Mouse (Mus musculus) liver, adult 2 months (tissue): ENCODE data around the gene Chrm3.

Source experiments
- CTCF ChIP-seq: fragments of 200-500 bp; IDR thresholded peaks from 2 replicates; pipeline ENCODE4 v1.5.1; 2011; ENCODE audit warnings: low read depth, low read length, control low read depth
- POLR2A ChIP-seq: fragments of 200-500 bp; IDR thresholded peaks from 2 replicates; pipeline ENCODE4 v1.6.1; 2011; ENCODE audit warnings: low read length, control low read depth; ENCODE audit not compliant: insufficient read depth; ENCODE audit errors: extremely low read depth

DNA sequence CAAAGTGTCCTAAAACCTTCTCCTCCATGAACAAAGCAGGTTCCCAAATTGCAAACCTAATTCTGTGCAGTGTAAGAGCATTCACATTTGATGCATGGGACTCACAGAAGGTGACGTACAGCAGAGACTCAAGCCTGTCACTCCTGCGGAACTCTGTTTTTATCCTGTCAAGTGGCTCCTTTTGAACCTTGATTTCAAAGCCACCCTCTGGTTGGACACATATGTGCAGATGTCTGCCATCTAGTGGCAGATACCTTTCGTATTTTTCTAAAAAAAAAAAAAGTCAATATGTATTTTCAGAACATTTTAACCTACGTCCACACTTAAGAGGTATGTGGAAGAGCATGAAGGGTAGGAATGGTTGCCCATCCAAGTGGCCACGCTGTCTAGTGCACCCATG is 16.3 kb downstream of the Chrm3 start:
- TF ChIP-seq POLR2A (no peak), CTCF (0 out of 2 replicates have a peak, but pooled peaks have one; percentile 9)
